Mouse (Mus musculus): Measurements from ENCODE around the gene Mark1. TPM values are rescaled to one million over a fixed set of nuclear protein-coding genes. Genes with fewer than 3 reads are reported as not detected.

The Mark1 gene
- polyA plus RNA-seq, 1 experiment, result not detected

GRCm38 (mm10) chr1:184983751-184984150 is 15.6 kb downstream of the Mark1 start:
- Histone ChIP-seq H3K27me3 (ENCODE audit: control insufficient read depth, insufficient read depth, insufficient read length) (peaks cover 21% of the 10 kb centered on the region), H3K79me2 (ENCODE audit: control insufficient read depth, insufficient read depth) (no peaks in the 10 kb centered on the region)

GRCm38 (mm10) chr1:184972214-184972776 is 27.1 kb downstream of the Mark1 start:
- H3K79me3 ChIP-seq (ENCODE audit: low read depth), result no peaks in the 10 kb centered on the region
- no peak overlapping the region for H3K4me3 ChIP-seq (ENCODE audit: insufficient read depth, poor library complexity, severe bottlenecking)
- TF ChIP-seq CEBPB (IDR thresholded peaks at IDR 0.05; ENCODE audit: low read depth), result no peak
- TF ChIP-seq MYOD1 (IDR thresholded peaks at IDR 0.05; ENCODE audit: control insufficient read depth, insufficient read length, low read depth), result no peak
- no peak for TF ChIP-seq CTCF (IDR thresholded peaks at IDR 0.05; ENCODE audit: control insufficient read depth, insufficient read depth, insufficient read length)
- TF ChIP-seq USF1 (IDR thresholded peaks at IDR 0.05; ENCODE audit: low read depth), result no peak
- no peak for TF ChIP-seq FOSL1 (IDR thresholded peaks at IDR 0.05; ENCODE audit: insufficient read depth, low read length, poor library complexity, severe bottlenecking)
- no peak for TF ChIP-seq MYOG (IDR thresholded peaks at IDR 0.05; ENCODE audit: control insufficient read depth, extremely low read depth, insufficient read length)
- no peak for TF ChIP-seq MAX (IDR thresholded peaks at IDR 0.05)

More at GRCm38 (mm10) chr1:184983751-184984150, 15.6 kb downstream of the Mark1 start:
- Histone ChIP-seq H3K36me3 (ENCODE audit: control insufficient read depth, insufficient read depth) (no peaks in the 10 kb centered on the region), H3ac (ENCODE audit: control insufficient read depth, insufficient read length, low read depth) (no peak overlapping the region), H3K4me3 (ENCODE audit: insufficient read depth, poor library complexity, severe bottlenecking) (no peak overlapping the region), H3K79me3 (ENCODE audit: low read depth) (no peaks in the 10 kb centered on the region)
- TF ChIP-seq FOSL1 (IDR thresholded peaks at IDR 0.05; ENCODE audit: insufficient read depth, low read length, poor library complexity, severe bottlenecking), result no peak
- TF ChIP-seq CTCF (IDR thresholded peaks at IDR 0.05; ENCODE audit: control insufficient read depth, insufficient read depth, insufficient read length), result no peak
- TF ChIP-seq MYOG (IDR thresholded peaks at IDR 0.05; ENCODE audit: control insufficient read depth, extremely low read depth, insufficient read length), result no peak
- TF ChIP-seq MAX (IDR thresholded peaks at IDR 0.05), result no peak

GRCm38 (mm10) chr1:184969374-184969773 is 30.0 kb downstream of the Mark1 start:
- H3K4me3 ChIP-seq (ENCODE audit: insufficient read depth, poor library complexity, severe bottlenecking), result no peak overlapping the region
- TF ChIP-seq CEBPB (IDR thresholded peaks at IDR 0.05; ENCODE audit: low read depth), result no peak
- no peak for TF ChIP-seq FOSL1 (IDR thresholded peaks at IDR 0.05; ENCODE audit: insufficient read depth, low read length, poor library complexity, severe bottlenecking)
- no peak for TF ChIP-seq MYOD1 (IDR thresholded peaks at IDR 0.05; ENCODE audit: control insufficient read depth, insufficient read length, low read depth)
- no peak for TF ChIP-seq CTCF (IDR thresholded peaks at IDR 0.05; ENCODE audit: control insufficient read depth, insufficient read depth, insufficient read length)
- no peak for TF ChIP-seq USF1 (IDR thresholded peaks at IDR 0.05; ENCODE audit: low read depth)
- TF ChIP-seq MAX (IDR thresholded peaks at IDR 0.05), result no peak
- no peak for TF ChIP-seq MYOG (IDR thresholded peaks at IDR 0.05; ENCODE audit: control insufficient read depth, extremely low read depth, insufficient read length)
- no peaks in the 10 kb centered on the region for H3K36me3 ChIP-seq (ENCODE audit: control insufficient read depth, insufficient read depth)
- H3K27me3 ChIP-seq (ENCODE audit: control insufficient read depth, insufficient read depth, insufficient read length), result peaks cover 14% of the 10 kb centered on the region
- no peaks in the 10 kb centered on the region for H3K79me3 ChIP-seq (ENCODE audit: low read depth)
- no peak overlapping the region for H3ac ChIP-seq (ENCODE audit: control insufficient read depth, insufficient read length, low read depth)
- no peaks in the 10 kb centered on the region for H3K79me2 ChIP-seq (ENCODE audit: control insufficient read depth, insufficient read depth)

More at GRCm38 (mm10) chr1:184972214-184972776, 27.1 kb downstream of the Mark1 start:
- H3ac ChIP-seq (ENCODE audit: control insufficient read depth, insufficient read length, low read depth), result no peak overlapping the region
- H3K27me3 ChIP-seq (ENCODE audit: control insufficient read depth, insufficient read depth, insufficient read length), result peaks cover 11% of the 10 kb centered on the region
- H3K36me3 ChIP-seq (ENCODE audit: control insufficient read depth, insufficient read depth), result no peaks in the 10 kb centered on the region
- H3K79me2 ChIP-seq (ENCODE audit: control insufficient read depth, insufficient read depth), result no peaks in the 10 kb centered on the region

- Histone ChIP-seq H3K27me3 (ENCODE audit: control insufficient read depth, insufficient read depth, insufficient read length) (peaks cover 7% of the 10 kb centered on the region), H3K36me3 (ENCODE audit: control insufficient read depth, insufficient read depth) (no peaks in the 10 kb centered on the region), H3ac (ENCODE audit: control insufficient read depth, insufficient read length, low read depth) (no peak overlapping the region), H3K79me2 (ENCODE audit: control insufficient read depth, insufficient read depth) (no peaks in the 10 kb centered on the region), H3K4me3 (ENCODE audit: insufficient read depth, poor library complexity, severe bottlenecking) (no peak overlapping the region), H3K79me3 (ENCODE audit: low read depth) (no peaks in the 10 kb centered on the region)
- TF ChIP-seq CTCF (IDR thresholded peaks at IDR 0.05; ENCODE audit: control insufficient read depth, insufficient read depth, insufficient read length), result peak; percentile 13
- TF ChIP-seq MYOG (IDR thresholded peaks at IDR 0.05; ENCODE audit: control insufficient read depth, extremely low read depth, insufficient read length), result no peak
These were observed 33.5 kb downstream of the Mark1 start for GRCm38 (mm10) chr1:184965682-184966360.

GRCm38 (mm10) chr1:184963121-184963693 is 36.2 kb downstream of the Mark1 start:
- Histone ChIP-seq H3K4me3 (ENCODE audit: insufficient read depth, poor library complexity, severe bottlenecking) (no peak overlapping the region), H3K36me3 (ENCODE audit: control insufficient read depth, insufficient read depth) (no peaks in the 10 kb centered on the region), H3K27me3 (ENCODE audit: control insufficient read depth, insufficient read depth, insufficient read length) (peaks cover 12% of the 10 kb centered on the region), H3K79me2 (ENCODE audit: control insufficient read depth, insufficient read depth) (no peaks in the 10 kb centered on the region), H3ac (ENCODE audit: control insufficient read depth, insufficient read length, low read depth) (no peak overlapping the region), H3K79me3 (ENCODE audit: low read depth) (no peaks in the 10 kb centered on the region)
- TF ChIP-seq MYOG (IDR thresholded peaks at IDR 0.05; ENCODE audit: control insufficient read depth, extremely low read depth, insufficient read length) (no peak), CEBPB (IDR thresholded peaks at IDR 0.05; ENCODE audit: low read depth) (no peak), MYOD1 (IDR thresholded peaks at IDR 0.05; ENCODE audit: control insufficient read depth, insufficient read length, low read depth) (no peak), CTCF (IDR thresholded peaks at IDR 0.05; ENCODE audit: control insufficient read depth, insufficient read depth, insufficient read length) (no peak), USF1 (IDR thresholded peaks at IDR 0.05; ENCODE audit: low read depth) (no peak), MAX (IDR thresholded peaks at IDR 0.05) (no peak), FOSL1 (IDR thresholded peaks at IDR 0.05; ENCODE audit: insufficient read depth, low read length, poor library complexity, severe bottlenecking) (no peak)

Data from C2C12 (cell line).